Mouse (Mus musculus) C2C12 (cell line): Measurements from ENCODE around the gene Exoc4. TPM values are rescaled to one million over a fixed set of nuclear protein-coding genes. Genes with fewer than 3 reads are reported as not detected.

Source experiments
- H3K27me3 ChIP-seq: one replicate; pipeline ENCODE4 v1.6.1; 2011; ENCODE audit not compliant: control insufficient read depth, insufficient read depth, insufficient read length
- H3K36me3 ChIP-seq: one replicate; pipeline ENCODE4 v1.6.1; 2011; ENCODE audit not compliant: control insufficient read depth, insufficient read depth
- H3K4me3 ChIP-seq: one replicate; pipeline ENCODE4 v1.5.1; 2011; ENCODE audit warnings: mild to moderate bottlenecking, control low read depth; ENCODE audit not compliant: poor library complexity, insufficient read depth, severe bottlenecking
- H3K79me2 ChIP-seq: one replicate; pipeline ENCODE4 v1.6.1; 2011; ENCODE audit not compliant: control insufficient read depth, insufficient read depth
- H3K79me3 ChIP-seq: one replicate; pipeline ENCODE4 v1.6.1; 2011; ENCODE audit warnings: low read depth, control low read depth
- H3ac ChIP-seq: one replicate; pipeline ENCODE3; 2011; ENCODE audit warnings: low read depth; ENCODE audit not compliant: control insufficient read depth, insufficient read length
- CEBPB ChIP-seq: IDR thresholded peaks from one replicate; pipeline ENCODE4 v1.6.1; 2011; ENCODE audit warnings: low read depth, mild to moderate bottlenecking, control low read depth, moderate library complexity
- CTCF ChIP-seq: IDR thresholded peaks from one replicate; pipeline ENCODE4 v1.5.1; 2011; ENCODE audit not compliant: control insufficient read depth, insufficient read depth, insufficient read length
- FOSL1 ChIP-seq: IDR thresholded peaks from one replicate; pipeline ENCODE4 v1.8.0; 2011; ENCODE audit warnings: mild to moderate bottlenecking, low read length; ENCODE audit not compliant: poor library complexity, insufficient read depth, severe bottlenecking
- MAX ChIP-seq: IDR thresholded peaks from one replicate; pipeline ENCODE4 v1.6.1; 2011; ENCODE audit warnings: mild to moderate bottlenecking, control low read depth
- MYOD1 ChIP-seq: IDR thresholded peaks from one replicate; pipeline ENCODE4 v1.6.1; 2011; ENCODE audit warnings: low read depth; ENCODE audit not compliant: control insufficient read depth, insufficient read length
- MYOG ChIP-seq: IDR thresholded peaks from one replicate; pipeline ENCODE4 v1.6.1; 2011; ENCODE audit not compliant: control insufficient read depth, insufficient read length; ENCODE audit errors: extremely low read depth
- USF1 ChIP-seq: IDR thresholded peaks from one replicate; pipeline ENCODE4 v1.6.1; 2011; ENCODE audit warnings: low read depth, mild to moderate bottlenecking, control low read depth, moderate library complexity
- polyA plus RNA-seq: library from polyadenylated mRNA; unstranded; fragments of >200 nt; fragmentation: generic; extraction: Trizol; gene quantifications from one replicate; pipeline ENCODE4 v1.2.1, GENCODE M21; 2012; ENCODE audit warnings: missing spikeins

The Exoc4 gene
- polyA plus RNA-seq, 1 experiment = 20.6 TPM

DNA sequence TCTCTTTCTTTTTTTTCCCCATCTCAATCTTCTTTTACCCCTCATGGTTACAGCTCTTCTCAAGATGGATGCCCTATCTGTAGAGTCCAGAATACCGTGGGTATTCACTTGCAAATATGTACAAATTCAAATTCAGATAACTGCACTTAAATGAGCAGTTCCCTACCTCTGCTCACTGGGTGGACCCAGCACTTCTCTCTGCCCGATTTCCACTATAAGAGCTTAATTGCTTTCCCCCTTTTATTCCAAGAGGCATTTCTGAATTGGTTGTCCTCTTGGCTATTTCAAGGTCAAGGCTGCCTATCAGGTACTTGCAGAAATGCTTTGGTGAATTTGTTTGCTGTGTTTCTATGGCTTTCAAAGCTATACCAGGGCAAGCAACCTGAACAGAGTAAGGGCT is 521.1 kb downstream of the Exoc4 start:
- Histone ChIP-seq H3K27me3 (no peaks in the 10 kb centered on the region), H3K79me3 (no peaks in the 10 kb centered on the region), H3K79me2 (no peaks in the 10 kb centered on the region), H3K36me3 (no peaks in the 10 kb centered on the region), H3ac (no peak overlapping the region), H3K4me3 (no peak overlapping the region)
- TF ChIP-seq USF1 = no peak
- no peak for TF ChIP-seq FOSL1
- no peak for TF ChIP-seq CEBPB
- TF ChIP-seq MAX = no peak
- no peak for TF ChIP-seq MYOD1

DNA sequence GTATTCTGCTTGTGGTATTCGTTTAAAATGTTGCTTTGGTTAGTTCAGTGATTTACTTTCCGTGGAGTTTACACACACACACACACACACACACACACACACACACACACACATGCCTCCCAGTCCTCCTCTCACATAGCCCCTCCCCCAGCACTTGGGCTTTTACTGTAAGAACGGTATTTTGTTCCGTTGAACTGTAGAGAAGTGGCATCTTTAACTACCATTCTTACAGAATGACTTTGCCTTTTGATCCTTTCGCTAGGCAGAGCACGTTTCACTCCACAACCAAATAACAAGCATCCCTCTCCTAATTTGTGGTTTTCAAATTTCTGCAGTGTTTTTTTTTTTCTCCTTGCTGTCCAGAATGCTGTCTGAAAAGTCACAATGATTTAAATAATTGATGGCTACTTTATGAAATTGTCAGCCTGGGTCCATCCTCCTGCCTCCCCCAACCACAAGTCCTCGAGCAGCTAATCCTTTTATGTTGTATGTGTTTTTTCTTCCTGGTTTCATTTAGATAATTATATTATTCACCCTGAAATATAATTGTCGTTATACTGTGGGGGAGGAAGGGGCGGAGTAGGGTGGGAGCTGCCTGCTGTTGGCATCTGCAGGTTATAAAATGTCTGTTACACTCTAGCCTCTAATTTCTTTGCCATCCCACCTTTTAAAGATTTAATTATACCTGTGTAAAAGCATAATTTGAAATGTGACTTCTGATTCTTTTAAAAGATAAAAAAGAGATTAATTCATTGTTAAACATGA is 523.8 kb downstream of the Exoc4 start:
- H3K79me3 ChIP-seq = no peaks in the 10 kb centered on the region
- TF ChIP-seq CTCF (no peak), MAX (no peak), CEBPB (no peak), USF1 (no peak), MYOD1 (no peak), MYOG (no peak), FOSL1 (no peak)
- H3K79me2 ChIP-seq = no peaks in the 10 kb centered on the region
- H3ac ChIP-seq = no peak overlapping the region
- H3K36me3 ChIP-seq = no peaks in the 10 kb centered on the region
- no peaks in the 10 kb centered on the region for H3K27me3 ChIP-seq
- H3K4me3 ChIP-seq = no peak overlapping the region

DNA sequence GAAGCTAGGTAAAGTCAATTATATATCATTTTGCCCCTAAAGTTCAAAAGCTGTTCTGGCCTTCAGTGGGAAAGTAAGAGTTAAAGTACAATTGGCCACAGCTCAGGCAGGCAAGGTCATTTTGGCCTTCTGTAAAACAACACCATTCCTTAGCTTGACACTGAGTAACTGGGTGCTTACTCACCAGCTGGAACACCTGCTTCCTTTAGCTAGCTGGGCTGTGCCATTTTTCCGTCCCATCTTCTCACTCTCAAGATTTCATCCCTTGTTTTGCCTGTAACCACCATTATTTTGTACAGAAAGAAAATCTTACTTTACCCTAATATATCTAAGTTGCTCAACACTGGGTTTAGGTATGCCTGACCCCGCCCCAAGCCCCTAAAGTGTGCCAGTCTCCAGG is 543.7 kb downstream of the Exoc4 start:
- H3K36me3 ChIP-seq = no peaks in the 10 kb centered on the region
- no peak overlapping the region for H3ac ChIP-seq
- H3K79me2 ChIP-seq = no peaks in the 10 kb centered on the region
- no peak for TF ChIP-seq CTCF
- no peak for TF ChIP-seq MAX
- TF ChIP-seq FOSL1 = no peak
- no peak for TF ChIP-seq USF1
- TF ChIP-seq MYOG = no peak
- TF ChIP-seq MYOD1 = no peak
- H3K4me3 ChIP-seq = no peak overlapping the region
- no peaks in the 10 kb centered on the region for H3K27me3 ChIP-seq
- no peaks in the 10 kb centered on the region for H3K79me3 ChIP-seq

DNA sequence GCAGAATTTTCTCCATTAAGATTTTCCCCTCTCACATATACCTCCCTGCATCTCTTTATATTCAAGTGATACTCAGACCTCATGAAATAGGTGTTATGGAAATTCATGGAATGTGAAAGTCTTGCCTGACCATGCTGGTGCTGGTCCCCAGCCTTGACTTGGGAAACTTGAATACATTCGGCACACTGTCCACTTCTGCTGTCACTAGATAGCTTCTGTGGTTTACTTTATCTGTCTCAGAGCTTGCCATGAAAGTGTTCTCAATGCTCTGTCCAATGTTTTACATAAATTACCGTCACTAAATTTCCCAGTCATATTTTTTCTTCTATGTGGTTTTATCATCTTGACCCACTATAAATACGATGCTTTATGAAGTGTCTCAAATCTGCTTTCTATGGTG is 552.4 kb downstream of the Exoc4 start:
- H3ac ChIP-seq = no peak overlapping the region
- no peaks in the 10 kb centered on the region for H3K79me2 ChIP-seq
- no peaks in the 10 kb centered on the region for H3K36me3 ChIP-seq
- no peaks in the 10 kb centered on the region for H3K79me3 ChIP-seq
- TF ChIP-seq MYOD1 = no peak
- TF ChIP-seq USF1 = no peak
- TF ChIP-seq MYOG = no peak
- TF ChIP-seq CTCF = no peak
- no peak for TF ChIP-seq FOSL1
- no peak for TF ChIP-seq CEBPB
- no peak for TF ChIP-seq MAX
- H3K27me3 ChIP-seq = no peaks in the 10 kb centered on the region
- no peak overlapping the region for H3K4me3 ChIP-seq

DNA sequence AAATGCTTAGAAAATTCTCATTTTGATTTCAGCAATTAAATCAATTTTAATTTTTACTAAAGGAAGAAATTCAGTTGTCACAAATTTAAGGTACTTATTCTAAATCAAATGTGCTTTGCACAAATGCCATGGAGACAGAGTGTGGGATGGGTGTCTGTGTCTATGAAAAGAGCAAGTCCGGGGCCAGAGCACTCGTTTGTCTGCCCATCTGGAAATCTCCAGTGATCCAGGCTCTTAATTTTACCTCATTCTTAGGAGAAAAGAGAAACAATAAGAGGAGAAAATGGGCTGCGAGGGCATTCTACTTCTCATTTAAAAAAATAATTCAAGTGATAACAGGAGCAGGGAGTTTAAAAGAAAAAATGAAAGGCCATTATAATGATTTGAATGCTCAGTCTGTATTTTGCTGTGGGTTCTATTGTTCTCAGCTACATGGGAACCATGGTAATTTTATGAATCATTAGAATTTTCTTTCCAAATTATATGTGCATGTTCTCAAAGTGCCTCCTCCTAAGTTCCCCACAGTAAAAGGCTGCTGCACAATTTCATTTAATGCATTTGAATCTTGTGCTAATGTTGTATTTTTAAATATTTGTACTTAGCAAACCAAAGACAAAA is 554.7 kb downstream of the Exoc4 start:
- no peak for TF ChIP-seq CTCF
- no peak for TF ChIP-seq MYOG
- TF ChIP-seq MYOD1 = no peak
- no peak for TF ChIP-seq FOSL1
- TF ChIP-seq CEBPB = no peak
- Histone ChIP-seq H3K79me3 (no peaks in the 10 kb centered on the region), H3K79me2 (no peaks in the 10 kb centered on the region), H3K36me3 (no peaks in the 10 kb centered on the region), H3ac (no peak overlapping the region), H3K4me3 (no peak overlapping the region), H3K27me3 (no peaks in the 10 kb centered on the region)

DNA sequence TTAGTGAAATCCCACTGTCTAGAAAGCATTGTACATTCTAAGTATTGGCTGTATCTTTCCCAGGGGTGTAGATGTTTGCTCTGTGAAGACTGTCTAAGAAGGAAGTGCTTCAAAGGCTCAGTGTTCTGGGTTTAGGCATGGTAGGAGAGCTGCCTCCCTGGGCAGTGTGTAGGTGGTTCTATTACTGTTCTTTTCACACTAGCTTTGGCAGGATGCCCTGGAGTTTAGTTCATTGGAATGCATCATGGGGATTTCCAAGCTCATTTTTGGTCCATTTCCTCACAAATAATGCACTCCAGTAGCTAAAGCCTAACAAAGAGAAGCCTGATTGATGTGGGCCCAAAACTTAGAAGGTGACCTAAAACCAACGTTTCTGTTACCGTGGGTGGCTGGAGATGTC is 555.9 kb downstream of the Exoc4 start:
- Histone ChIP-seq H3ac (no peak overlapping the region), H3K4me3 (no peak overlapping the region), H3K36me3 (no peaks in the 10 kb centered on the region), H3K27me3 (no peaks in the 10 kb centered on the region), H3K79me2 (no peaks in the 10 kb centered on the region), H3K79me3 (no peaks in the 10 kb centered on the region)
- no peak for TF ChIP-seq USF1
- no peak for TF ChIP-seq CTCF
- no peak for TF ChIP-seq MAX
- no peak for TF ChIP-seq MYOG
- TF ChIP-seq MYOD1 = no peak
- no peak for TF ChIP-seq CEBPB
- no peak for TF ChIP-seq FOSL1
